Mouse (Mus musculus) retina, adult 2 months (tissue): Measurements from ENCODE around the gene Slc45a3.

Experiments
- DNase-seq: peaks from one replicate; pipeline ENCODE4 v3.0.0-alpha.2; 2012; ENCODE audit warnings: low read depth, low spot score

Gene Slc45a3

DNA sequence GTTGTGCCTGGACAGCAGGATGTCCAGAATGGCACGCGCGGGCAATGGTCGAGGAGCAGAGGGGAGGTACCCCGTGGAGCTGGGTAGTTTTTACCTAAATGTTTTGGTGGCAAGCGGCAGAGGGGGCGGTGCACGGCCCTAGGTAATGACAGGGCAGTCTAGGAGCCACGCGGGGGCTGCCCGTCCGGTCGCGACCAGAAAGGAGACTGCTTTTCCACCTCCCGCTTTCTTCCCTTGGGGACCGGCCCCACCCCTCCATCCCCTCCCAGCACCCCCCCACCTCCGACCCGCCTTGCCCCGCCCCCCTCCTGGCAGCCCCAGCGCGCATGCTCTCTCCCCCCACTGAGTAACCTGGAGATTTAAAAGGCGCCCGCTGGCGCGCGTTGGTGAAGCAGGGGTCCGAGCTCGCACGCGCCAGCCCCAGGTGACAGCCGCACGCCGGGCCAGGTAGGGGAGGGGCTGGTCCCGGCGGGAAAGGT lies at the start of gene Slc45a3:
Gene Slc45a3 (plus strand): TSS at position 362 of the 479 bp plus-strand sequence.
- no peak for DNase-seq

DNA sequence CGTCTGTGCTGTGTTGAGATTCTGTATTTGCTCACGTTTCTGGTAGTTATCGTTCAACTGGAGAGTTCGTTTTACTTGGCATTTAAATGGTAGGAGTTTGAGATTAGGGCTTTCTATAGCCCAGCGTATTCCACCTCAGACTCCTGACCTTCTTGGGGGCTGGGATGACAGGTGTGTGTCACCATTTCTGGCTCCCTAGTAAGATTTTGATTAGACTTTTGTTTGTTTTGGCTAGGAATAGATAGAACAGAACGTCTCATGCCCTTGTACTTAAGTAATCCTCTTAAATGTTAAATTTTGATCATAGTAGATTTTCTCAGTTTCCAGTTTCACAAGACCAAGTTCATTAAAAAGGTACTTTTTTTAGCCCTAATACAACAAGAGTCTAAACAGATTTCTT lies 45.1 kb upstream of the Slc45a3 start:
- no peak for DNase-seq

DNA sequence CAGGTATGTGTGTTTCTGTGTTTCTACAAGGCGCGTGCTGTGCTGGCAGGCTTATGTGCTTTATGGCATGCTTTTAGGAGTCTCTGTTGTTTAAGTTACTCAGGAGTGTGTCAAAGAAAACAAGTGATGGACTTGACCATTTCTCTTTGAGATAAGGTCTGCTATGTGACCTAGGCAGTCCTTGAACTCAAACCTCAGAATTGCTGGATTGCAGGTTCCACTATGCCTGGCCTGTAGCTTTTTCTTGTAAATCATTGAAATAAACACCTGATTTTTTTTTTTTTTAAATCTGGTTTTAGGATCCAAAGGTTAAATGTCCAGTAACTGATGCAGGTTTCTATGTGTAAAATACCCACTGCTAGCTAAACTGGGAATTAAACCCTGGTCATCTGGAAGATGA lies 43.7 kb upstream of the Slc45a3 start:
- DNase-seq, result no peak

DNA sequence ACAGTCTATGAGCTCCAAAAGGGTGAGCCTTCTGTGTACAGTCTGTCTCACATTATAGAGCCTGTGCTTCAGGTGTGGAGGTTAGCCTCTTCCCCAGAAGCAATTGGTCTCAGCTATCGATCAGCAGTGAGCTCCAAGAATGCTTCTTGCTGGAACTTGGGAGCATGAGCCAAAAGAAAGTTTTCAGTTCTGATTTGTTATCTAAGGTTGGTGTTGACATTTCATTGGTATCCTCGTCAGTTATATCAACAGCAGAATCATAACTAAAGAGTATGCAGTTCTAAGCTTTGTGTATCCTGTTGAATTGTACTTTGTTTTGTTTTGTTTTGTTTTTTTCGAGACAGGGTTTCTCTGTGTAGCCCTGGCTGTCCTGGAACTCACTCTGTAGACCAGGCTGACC lies 40.7 kb upstream of the Slc45a3 start:
- DNase-seq, result no peak

DNA sequence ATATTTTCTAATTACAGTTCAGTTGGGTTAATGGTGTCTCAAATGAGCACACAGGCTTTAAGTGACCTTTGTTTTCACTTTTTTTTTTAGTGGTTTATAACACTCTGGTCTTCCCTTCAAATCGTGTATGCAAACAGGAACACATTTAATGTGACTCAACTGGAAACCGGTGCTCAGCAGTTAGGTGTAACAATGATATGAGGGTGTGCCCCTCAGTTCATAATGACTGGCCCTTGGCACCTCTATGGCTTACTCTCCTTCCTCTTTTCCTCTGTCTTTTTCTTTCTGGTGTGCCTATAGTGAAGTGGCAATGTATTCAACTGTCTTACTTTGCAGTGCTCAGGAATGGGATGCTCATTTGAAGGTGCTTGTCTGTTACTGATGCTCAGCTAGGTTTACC lies 29.3 kb upstream of the Slc45a3 start:
- DNase-seq, result no peak

DNA sequence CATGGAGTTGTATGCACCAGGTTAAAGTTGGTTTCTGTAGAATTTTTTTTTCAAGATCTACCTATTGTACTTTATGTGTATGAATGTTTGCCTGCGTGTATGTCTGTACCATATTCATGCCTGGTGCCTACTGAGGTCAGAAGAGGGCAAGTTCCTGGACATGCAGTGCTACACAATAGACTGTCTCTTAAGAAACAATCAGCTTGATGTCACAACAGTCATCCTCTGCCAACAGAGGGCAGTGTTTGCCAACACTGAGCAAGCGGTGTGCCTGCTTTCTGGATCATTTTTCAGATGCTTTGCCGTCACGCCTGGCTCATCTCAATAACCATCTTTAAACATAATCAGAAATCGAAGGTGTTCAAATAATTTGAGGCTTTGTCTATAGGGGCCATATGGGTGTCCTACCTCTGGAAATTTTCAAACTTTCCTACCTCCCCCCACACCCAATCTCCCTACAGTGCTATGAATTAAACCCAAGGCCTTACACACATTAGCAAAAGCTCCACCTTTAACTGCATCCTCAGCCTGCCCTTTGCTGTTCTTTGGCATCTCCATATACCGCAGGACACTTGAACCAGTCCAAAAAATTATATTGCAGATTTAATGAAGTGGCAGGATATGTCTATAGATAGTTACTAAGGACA lies 25.0 kb upstream of the Slc45a3 start:
- DNase-seq, result peak; percentile 30

DNA sequence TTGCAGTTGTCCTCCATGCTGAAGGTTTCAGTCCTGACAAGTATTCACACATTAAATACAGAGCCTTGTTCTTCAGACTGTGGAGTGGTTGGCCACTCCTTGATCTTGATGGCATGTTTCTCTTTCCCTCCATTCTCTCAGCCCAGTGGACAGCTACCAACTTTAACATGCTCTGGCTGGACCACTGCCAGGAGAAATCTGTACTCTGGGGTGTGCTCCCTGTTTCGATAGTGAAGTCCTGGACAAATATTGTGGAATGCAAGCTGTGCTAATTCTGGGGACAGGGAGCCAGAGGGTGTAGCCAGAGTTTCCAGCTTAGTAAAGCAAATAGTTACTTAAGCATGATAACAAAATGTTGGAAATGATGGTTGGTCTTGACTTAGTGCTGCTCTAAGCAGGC lies 24.0 kb upstream of the Slc45a3 start:
- DNase-seq, result no peak

DNA sequence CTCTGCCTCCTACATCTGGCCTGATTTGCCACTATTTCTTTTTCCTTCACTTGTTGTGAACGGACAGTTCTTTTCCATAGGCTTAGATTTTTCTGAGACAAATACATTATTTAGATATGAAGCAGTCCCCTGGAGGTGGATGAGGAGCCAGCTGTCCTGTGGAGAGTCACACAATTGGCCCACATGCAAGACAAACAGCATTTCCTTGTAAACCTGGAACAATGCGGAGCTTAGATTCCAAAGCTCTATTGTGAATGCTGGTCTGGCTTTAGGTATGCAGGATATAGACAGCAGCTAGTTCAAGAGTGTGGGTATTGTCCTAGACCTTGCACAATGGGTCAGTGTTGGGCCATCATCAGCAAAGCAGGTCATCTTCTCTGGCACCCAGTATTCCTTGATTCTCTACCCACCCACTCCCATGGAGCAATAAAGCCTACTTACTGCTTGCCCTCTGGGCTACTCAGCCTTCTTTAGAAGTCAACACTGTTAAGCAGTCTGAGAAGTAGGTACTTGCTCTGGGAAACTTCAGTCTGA lies 22.0 kb upstream of the Slc45a3 start:
- no peak for DNase-seq

DNA sequence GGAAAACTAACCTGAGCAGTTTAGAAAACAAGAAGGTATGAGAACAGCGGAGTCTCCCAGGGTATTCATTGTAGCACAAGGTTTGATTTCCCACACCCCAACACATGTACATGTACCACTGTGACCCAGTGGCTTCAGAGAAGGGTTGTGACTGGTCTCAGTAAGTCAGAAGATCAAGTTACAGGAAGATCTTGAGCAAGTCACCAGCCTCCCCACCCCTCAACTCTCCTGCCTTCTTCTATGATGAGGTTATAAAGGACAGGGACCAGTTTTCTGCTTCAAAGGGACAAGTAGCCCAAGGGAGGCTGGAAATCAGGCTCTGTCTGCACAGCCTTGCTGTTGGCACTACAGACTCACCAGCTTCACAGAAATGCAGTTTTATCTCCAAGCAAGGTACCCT lies 21.3 kb upstream of the Slc45a3 start:
- DNase-seq, result no peak

DNA sequence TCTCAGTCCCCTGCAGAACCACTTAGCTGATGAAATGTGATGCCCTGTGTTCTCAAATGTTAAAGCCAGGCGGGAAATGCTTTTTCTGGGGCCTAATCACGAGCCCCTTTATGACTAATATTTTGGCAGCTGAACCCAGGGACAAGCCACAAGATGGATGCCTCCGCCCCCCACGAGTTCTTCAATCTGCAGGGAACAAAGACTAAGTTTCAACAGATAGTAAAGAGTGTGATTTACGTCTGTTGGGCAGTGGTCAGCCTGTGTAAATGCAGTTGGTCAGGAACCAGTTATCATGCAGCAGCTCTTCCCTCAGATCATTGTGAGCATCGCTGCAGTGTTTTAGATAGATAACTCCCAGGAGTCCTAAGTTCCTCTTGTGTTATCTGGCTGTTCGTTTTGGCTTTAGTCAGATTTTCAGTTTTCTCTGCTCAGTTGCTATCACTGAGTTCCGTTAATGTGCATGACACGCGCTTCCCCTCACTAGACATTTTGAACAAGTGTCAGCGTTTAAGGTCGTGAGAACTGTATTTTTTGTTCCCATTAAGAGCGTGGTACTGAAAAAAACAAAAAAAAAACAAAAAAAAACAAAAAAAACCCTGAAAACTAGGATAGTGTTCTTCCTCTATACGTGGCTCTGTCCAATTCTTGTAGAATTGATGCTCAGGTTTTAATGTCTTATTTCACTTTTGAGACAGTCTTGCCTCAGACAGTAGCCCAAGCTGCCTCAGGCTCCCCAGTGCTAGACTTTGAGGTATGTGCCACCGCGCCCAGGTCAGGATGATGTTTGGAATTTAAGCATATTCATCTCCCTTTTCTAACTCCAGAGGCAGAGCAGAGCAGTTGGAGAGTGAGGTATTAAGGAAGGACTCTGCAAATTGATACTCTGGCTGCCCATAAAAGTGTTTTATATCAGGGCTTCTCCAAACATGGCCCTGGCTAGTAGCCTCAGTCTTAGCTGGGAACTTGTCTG lies 19.9 kb upstream of the Slc45a3 start:
- DNase-seq, result no peak

DNA sequence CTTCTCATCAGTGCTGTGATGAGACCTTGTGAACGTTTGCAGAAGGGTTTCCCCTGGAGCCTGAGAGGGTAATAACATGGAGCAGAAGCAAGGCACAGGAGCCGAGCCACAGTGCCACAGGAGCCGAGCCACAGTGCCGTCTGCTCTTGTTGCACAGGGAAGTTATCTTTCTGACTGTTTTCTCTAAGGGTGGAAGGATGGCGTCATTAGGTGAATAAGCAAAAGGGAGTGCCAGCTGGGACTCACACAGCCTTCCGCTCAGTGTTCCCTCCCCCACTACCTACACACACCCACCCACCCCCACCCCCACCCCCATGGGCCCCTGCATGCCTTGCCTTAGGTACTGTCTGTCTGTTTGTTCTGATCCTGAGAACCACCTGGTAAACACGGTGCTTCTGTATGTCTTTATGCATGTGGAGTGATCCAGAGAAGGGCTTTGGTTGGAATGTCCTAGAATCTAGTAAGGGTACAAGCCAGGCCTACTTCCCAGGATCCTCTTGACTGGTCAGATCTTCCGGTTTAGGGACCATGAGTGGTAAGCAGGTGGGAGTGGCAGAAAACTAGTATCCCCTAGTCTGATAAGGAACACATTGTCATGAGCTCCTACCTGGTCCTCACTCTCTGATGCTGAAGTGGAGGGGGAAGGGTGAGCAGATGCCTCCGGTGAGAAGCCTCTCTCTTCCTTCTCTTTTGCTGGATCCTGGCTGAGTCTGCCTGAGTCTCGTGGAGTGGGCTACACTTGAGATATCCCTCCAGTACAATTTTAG lies 16.9 kb upstream of the Slc45a3 start:
- no peak for DNase-seq

DNA sequence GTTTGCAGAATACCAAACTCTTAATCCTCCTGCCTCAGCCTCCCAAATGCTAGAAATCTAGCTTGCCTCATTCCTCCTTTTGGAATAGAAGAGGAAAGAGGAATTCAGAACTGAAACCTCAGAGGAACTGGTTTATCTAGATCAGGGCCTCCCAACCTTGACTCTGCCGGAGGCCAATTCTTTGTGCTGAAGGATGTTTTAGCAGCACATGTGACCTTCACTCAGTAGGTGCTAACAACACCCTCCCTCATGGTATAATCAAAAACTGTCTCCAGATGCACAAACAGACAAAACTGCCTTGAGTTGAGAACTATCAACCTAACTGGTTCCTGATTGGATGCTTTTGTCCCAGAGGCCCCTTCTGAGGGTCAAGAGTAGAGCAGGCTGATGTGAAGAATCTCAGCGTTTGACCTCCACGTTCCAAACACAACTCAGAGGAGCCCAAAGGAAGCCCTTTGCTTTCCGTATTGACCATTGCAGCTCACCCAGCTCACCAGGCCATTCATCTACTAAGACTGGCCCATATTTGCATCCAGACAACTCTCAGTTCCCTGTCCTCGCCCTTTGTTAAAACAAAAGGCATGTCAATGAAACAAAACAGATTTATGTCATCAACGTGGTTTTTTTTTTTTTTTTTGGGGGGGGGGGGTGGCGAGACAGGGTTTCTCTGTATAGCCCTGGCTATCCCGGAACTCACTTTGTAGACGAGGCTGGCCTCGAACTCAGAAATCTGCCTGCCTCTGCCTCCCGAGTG lies 16.1 kb upstream of the Slc45a3 start:
- no peak for DNase-seq

DNA sequence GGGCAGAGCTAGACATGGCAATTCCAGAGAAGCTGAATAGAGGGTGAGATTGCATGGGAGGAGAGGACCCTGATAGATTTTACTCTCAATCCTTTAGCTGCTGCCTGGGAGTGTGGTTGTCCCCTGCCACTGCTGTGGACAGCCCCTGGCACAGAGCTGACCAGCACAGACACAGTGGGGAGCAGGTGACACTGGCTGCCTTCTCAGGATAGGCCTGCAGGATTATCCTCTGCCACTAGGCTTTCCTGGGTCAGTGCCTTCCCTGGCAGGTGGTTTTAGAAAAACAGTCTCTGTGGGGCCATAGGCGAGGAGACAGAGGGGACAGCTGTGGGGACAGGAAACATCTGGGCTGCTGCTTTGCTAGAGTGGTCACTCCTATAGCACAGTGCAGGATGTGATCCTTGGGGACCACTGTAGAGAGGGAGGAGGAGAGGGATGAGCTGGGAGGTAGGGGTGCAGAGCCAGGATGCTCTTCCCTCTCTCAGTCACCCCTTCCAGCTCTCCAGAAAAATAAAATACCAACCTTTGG lies 14.7 kb upstream of the Slc45a3 start:
- no peak for DNase-seq

DNA sequence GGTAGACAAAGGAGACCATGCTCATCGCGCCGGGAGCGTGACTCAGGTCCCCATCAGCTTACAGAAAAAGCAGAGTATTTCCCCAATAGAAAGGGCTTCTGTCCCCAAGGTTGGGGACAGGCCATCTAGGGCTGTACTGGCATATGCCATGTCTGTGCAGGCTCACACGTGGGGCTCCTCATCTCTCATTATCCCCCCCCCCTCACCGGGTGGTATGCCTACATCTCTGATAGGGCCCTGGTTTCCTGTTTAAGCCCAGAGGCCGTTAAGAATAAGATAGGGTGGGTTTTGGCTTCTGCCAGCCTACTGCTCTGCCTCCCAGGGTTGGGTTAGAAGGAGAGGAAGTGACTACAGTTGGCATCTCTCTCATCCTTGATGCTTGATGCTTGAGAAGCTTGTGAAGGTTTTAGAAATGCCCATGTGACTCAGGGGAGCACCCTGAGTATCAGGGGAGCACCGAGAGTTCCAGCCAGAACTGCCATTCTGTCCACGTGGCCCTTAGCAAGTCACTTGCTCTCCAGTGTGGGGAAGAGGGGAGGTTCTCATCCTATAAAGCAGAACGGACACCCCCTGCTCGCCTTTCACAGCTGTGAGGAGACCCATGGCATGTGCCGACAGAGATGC lies 8.4 kb upstream of the Slc45a3 start:
- DNase-seq, result no peak

DNA sequence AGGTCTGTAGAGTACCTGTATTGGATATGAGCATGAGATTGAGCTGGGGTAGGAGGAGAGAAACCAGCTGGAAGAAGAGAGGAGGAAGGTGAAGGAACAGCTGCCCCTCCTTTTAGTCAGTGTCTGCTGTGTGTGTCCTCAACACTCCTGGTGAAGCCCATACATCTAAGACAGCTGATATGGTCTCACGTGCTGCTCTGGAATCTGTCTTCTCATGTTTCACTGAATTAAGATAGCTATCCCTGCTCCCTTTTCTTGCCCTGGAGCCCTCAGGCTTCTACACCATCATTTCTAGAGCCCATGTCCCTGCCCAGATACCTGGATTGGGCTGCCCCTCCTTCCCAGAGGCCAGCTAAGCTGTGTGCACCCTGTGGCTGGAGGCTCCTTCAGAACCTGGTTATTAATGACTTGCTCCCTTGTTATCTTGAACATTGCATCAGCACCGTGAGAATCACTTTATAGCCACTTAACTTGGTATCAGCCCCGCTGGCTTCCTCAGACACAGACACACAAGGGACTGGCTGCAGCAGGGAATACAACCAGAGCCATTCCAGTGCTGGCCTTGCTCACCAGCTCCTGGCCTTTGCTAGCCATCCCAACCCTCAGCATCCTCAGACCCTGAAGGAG lies 7.5 kb upstream of the Slc45a3 start:
- no peak for DNase-seq

DNA sequence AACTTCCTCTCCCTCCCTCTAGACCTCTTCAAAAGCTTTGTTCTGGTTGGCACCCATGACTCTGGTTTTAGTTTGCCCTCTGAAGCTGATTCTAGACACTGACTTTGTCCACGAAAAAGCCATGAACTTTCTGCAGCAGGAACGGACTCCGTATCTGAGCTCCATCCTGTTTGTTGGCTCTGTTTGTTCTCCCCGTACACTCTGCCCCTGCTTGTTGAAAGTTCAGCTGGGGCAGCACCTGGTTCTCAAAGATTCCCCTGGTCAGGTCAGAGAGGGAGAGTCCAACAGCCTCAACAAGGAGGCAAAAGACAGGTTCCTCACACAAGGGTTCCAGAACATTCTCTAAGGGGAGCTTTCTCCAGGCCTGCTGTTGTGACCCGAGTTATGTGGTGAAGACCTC lies 5.4 kb upstream of the Slc45a3 start:
- no peak for DNase-seq

DNA sequence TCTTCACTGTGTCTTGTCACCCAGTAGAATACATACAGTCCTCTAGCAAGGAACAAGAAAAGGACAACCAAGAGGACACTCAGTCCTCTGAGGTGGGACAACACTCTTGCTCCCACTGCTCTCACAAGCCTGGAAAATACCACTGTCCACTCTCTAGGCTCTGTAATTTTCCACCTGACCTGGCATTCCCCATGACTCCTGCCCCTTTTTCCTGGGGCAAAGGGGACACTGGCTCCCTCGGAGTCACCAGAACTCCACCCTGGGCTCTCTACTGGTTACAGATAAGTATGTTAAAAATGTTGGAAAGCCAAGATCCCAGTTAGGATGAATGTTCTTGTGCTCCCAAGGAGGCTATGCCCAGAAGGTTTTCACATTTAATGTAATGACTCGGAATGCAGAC lies 1.8 kb upstream of the Slc45a3 start:
- no peak for DNase-seq

DNA sequence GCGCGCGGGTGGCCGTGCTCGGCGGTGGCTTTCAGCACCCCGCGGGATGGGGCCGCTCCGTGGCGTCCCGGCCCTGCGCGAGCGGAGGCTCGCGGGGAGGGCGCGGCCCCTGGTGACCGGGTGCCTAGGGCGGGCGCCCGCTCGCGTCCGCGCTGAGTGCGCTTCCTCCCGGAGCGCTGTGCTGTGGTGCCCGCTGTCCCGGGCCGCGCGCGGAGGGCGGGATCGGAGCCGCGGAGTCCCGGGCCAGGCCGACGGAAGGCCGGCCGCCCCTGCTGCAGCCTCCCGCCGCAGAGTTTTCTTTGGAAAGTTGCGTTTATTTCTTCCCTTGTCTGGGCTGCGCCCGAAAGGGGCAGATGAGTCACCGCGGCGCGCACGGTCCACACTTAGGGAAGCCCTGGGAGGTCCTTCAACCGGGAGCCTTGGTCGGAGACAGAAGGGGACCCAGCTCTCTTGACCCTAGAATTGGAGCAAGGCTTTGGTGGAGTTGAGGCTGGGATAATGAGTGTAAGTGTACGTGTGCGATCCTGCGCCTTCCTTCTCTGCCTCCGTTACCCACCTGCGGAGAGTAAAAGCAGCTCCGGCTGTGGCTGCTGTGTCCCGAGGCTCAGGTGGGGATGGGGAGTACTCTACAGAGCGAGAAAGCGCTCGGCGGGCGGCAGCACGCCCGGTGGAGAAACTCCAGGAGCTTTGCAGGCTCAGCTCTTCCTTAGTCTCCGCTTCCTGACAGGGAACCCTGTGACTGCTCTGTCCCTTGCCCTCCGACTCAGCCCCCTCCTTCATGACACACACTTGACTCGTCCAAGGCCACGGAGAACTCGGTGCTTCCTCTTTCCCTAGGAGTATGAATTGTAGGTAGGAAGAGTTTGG lies 551 bp downstream of the Slc45a3 start:
- DNase-seq, result no peak

DNA sequence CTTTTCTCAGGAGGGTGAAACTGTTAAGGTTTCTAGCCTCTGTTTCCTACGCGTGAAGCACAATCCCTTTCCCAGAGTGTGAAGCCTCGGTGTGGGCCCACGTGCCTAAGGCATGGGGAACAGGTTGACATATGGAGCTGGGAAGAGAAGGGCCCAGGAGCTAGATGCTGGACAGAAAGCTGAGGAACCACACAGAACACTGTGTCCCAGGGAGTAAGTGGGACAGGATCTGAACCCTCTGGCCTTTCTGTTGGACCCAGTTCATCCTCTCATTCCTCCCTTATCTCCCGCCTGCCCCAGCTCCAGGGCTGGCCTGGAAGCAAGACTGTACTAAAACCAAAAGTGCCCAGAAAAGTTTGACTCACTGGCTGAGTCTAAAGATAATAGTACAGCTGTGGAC lies 1.3 kb downstream of the Slc45a3 start:
- no peak for DNase-seq
